Mouse (Mus musculus) left cerebral cortex, adult 2 months (tissue): Measurements from ENCODE around the gene Relch. TPM values are rescaled to one million over a fixed set of nuclear protein-coding genes. Genes with fewer than 3 reads are reported as not detected.
"Not testable (repeated sequence)": the region's sequence is repeated elsewhere in the genome, so short reads cannot be mapped to it uniquely, and the experiment has no call there.

Source experiments
- DNase-seq, 2 experiments: peaks; one replicate each; pipeline ENCODE4 v3.0.0; 2021 to 2022; ENCODE audit warnings: low spot score in 2 of 2, mixed read lengths in 1 of 2; ENCODE audit errors: extremely low spot score in 1 of 2
- H3K27ac ChIP-seq: fragments of 200-600 bp; 2 replicates; pipeline ENCODE4 v1.8.1; 2022
- H3K4me3 ChIP-seq: fragments of 200-600 bp; 2 replicates; pipeline ENCODE4 v1.8.1; 2022
- CTCF ChIP-seq: fragments of 200-600 bp; IDR thresholded peaks from 2 replicates; pipeline ENCODE4 v1.8.1; 2022; ENCODE audit warnings: antibody characterized with exemption, mild to moderate bottlenecking, moderate library complexity
- intact Hi-C: fragments of 180-260 bp; cut with DNase I; formaldehyde crosslinking; loops from one replicate; pipeline ENCODE4 v1.15.1; 2025
- total RNA-seq, 2 experiments: library from RNA; stranded (reverse); gene quantifications; 2 replicates each; pipeline ENCODE4 v1.2.3; 2021

Relch gene
- total RNA-seq, 2 experiments from 2014 or later = 94.0 to 98.8 TPM

- no peak for TF ChIP-seq CTCF
- no peak for DNase-seq
- H3K4me3 ChIP-seq = no peak overlapping the region
- H3K27ac ChIP-seq = no peak overlapping the region; the same call in 1 of the 2 replicates
- intact Hi-C loops = no loop called here
Observed at GRCm38 (mm10) chr1:105685501-105685900, 21.8 kb downstream of the Relch start.

- no peak for DNase-seq
- TF ChIP-seq CTCF = no peak
- intact Hi-C loops = no loop called here
- no peak overlapping the region for H3K27ac ChIP-seq
- H3K4me3 ChIP-seq = no peak overlapping the region
Observed at GRCm38 (mm10) chr1:105695581-105695980, 31.9 kb downstream of the Relch start.

DNA sequence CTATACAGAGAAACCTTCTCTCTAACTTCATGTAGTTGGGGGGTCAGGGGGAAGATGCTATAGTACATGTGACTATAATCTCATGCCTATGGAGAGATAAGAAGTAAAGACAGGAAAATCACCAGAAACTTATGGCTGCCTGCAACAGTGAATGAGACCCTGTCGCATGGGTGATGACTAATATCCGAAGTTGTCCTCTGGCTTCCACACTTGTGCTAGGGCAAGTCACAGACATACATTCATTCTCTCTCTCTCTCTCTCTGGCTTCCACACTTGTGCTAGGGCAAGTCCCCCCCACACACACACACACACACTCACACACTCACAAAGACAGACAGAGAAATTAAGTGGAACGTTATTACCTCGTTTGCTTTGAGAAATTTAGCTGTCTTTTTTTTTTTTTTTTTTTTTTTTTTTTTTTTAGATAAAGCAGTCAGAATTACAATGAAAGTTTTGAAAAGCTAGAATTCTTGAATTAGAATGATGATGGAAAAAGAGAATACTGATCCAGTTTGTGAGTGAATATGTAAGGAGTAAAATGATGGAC lies 37.4 kb downstream of the Relch start:
- Histone ChIP-seq H3K4me3 (no peak overlapping the region), H3K27ac (no peak overlapping the region)
- no peak for TF ChIP-seq CTCF
- DNase-seq = no peak
- intact Hi-C loops = no loop called here

DNA sequence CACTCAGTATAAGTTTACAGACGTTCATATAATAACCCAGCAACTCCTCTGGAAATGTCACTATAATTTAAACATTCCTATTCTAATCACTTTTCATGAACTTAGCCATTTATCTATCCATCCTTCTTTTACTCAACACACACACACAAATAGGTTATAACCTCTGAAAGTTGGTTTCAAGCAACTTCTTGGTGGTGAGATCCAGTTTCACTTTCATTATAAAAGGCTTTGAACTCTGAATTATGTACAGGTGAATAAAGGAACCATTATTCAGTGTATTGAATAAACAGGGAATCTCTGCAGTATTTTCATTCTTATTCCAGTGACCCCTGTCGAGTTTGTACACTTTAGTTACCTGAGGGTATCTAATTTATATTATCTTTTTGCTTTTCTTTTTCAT lies 45.8 kb downstream of the Relch start:
- H3K4me3 ChIP-seq = no peak overlapping the region
- H3K27ac ChIP-seq = no peak overlapping the region
- intact Hi-C loops = no loop called here
- TF ChIP-seq CTCF = no peak
- DNase-seq = no peak

GRCm38 (mm10) chr1:105711227-105711626 lies 47.6 kb downstream of the Relch start:
- peak; percentile 84 for TF ChIP-seq CTCF
- DNase-seq = no peak

DNA sequence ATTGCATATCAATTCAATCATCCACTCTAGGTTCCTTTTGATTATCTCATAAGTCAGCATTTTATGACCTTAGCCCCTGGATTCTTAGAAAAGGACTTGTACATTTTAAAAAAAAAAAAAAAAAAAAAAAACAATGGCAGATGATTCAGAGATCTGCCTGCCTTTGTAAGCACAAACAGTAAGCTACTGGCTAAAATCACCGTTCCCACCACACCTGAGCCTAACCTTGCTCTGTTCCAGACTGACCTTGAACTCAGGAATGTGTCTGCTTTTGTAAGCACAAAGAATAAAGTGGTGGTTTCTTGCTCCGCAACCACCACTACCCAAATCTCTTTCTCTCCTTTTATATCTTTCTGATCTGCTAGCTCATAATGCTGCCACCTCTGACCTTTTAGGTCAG lies 49.2 kb downstream of the Relch start:
- TF ChIP-seq CTCF = no peak
- no peak overlapping the region for H3K27ac ChIP-seq
- DNase-seq = no peak
- intact Hi-C loops = loop anchor here (1.0 kb wide), 1 partner anchor 50 kb away; the partner anchor contains the start of genes Pign and Relch
- H3K4me3 ChIP-seq = no peak overlapping the region

More at GRCm38 (mm10) chr1:105711227-105711626, 47.6 kb downstream of the Relch start:
- Histone ChIP-seq H3K4me3 (no peak overlapping the region), H3K27ac (no peak overlapping the region)
- intact Hi-C loops = no loop called here

GRCm38 (mm10) chr1:105718358-105718757 lies 54.7 kb downstream of the Relch start:
- no peak for TF ChIP-seq CTCF
- no peak overlapping the region for H3K4me3 ChIP-seq
- intact Hi-C loops = no loop called here
- no peak for DNase-seq
- no peak overlapping the region for H3K27ac ChIP-seq

GRCm38 (mm10) chr1:105729246-105729645 lies 65.6 kb downstream of the Relch start:
- DNase-seq, intact Hi-C loops, H3K4me3 ChIP-seq, H3K27ac ChIP-seq: not testable (repeated sequence)

DNA sequence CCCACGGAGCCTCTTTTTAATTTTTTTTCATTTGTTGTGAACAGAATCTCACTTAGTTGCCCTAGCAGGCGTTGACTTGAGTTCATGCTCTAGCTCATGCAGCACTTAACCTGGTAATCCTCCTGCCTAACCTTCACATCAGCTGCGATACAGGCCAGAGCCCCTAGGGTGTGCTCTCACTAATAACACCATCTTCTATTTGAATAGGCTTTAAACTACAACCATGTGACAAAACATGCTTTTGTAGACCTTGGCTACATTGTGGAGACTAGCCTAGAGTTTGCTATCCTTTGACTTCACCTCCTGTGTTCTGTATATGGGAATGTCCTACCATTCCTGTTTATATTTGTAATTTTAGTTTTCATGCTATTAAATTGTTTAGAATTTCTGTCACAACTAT lies 71.7 kb downstream of the Relch start:
- H3K27ac ChIP-seq = no peak overlapping the region
- no peak for DNase-seq
- intact Hi-C loops = no loop called here
- peak; percentile 37 for TF ChIP-seq CTCF
- no peak overlapping the region for H3K4me3 ChIP-seq

DNA sequence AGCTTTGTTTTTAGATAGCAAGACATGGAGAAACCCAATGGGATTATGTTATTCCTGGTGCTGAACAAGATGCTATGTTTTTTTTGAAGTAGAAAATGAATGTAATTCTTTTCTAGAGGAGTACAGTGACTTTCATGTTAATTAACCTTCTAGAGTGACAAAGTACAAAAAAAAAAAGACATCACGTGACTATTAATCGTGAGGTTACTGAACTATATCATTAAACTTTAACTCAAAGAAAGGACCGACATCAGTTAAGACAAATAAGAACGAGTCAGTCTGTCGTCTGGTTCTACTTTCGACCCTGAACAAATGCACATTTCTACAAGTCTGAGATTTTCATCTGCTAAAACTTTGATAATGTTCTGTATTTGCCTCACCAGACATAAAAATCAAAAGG lies 74.7 kb downstream of the Relch start:
- no peak for DNase-seq
- H3K4me3 ChIP-seq = no peak overlapping the region
- TF ChIP-seq CTCF = no peak
- intact Hi-C loops = no loop called here
- no peak overlapping the region for H3K27ac ChIP-seq

GRCm38 (mm10) chr1:105739493-105739892 lies 75.8 kb downstream of the Relch start:
- H3K4me3 ChIP-seq = no peak overlapping the region
- no peak for DNase-seq
- TF ChIP-seq CTCF = no peak
- intact Hi-C loops = no loop called here
- H3K27ac ChIP-seq = no peak overlapping the region

DNA sequence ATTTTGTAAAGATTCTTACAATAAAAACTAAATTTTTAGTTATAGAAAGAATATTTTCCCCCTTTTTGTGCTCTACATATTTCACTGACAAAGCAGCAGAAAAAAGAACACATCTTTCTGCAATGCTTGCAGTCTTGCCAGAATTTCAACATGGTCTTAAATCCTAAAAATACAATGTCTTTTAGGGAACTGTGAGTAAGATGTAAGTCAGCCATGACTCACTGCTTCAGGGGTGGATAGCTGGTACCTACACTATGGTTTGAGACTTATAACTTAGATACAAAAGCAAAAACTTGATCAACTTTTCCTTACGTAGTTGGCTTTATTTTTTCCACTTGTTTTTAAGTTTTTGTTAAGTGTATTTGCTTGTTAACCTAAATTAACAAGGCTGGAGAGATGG lies 78.8 kb downstream of the Relch start:
- DNase-seq = no peak
- no peak overlapping the region for H3K4me3 ChIP-seq
- H3K27ac ChIP-seq = peak overlapping the region; percentile 66; the same call in 1 of the 2 replicates
- no peak for TF ChIP-seq CTCF
- intact Hi-C loops = loop anchor here (5.0 kb wide), 1 partner anchor 250 kb away; the partner anchor contains the start of gene Zcchc2

GRCm38 (mm10) chr1:105746444-105746843 lies 82.8 kb downstream of the Relch start:
- intact Hi-C loops = no loop called here
- Histone ChIP-seq H3K4me3 (no peak overlapping the region), H3K27ac (no peak overlapping the region)
- DNase-seq = no peak
- TF ChIP-seq CTCF = no peak
